8 mouse cellular contexts compared by ENCODE assay signal in the genomic region with DNA sequence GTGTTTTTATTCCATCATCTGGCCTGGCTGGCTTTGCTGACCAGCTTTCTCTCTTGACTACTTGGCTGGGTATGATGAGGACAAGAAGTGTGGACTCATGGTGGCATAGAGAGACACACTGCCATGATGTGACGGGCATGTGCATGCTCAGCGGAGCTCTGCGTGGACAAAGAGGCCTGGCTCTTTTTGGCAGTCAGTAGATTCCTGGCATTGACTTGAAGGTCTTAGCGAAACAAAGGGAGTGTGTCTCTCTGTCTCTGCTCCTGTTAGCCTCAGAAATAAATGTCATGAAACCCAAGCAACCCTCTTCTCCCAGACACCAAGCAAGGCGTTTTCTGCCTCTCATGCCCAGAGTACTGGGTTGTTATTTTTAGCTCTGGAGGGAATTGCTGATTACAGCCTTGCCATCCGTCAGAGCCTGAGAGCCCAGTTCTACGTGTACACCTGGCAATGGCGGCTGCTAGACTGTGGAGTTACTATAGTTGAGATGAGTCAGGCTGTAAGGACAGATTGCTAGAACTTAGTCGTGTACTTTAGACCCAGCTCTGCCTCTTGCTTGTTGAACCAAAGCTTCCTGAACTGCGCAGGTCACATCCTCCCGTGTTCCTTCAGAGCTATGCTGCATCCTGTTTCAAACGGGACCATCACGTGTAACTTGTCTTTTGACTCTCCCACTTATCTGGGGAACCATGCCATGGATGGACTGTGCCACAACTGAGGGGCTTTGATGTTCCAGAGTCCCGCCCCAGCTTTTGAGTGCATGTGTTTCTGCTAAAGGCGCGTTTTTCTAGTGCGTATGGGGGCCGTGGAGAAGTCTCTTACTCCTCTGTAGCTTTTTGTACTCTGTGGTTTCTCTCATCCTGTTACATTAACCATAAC.
A peak's percentile ranks its signal among the peaks of the same experiment; 100 is the strongest.
DNase-seq lines count a peak whose midpoint lies in the region; ATAC-seq and TF ChIP-seq lines count a peak whose summit lies in the region.

No protein-coding gene starts in this region.

- 0 out of 2 replicates have a peak overlapping the region, but pooled peaks have one; percentile 14 for H3K9ac ChIP-seq in forebrain, embryonic 11.5 days (ENCODE audit: low read length)
- peak overlapping the region; percentile 40; the same call in 1 of the 2 replicates for H3K9ac ChIP-seq in intestine, embryonic 16.5 days (ENCODE audit: low read depth, low read length)
- H3K9ac ChIP-seq in neural tube, embryonic 14.5 days (replicated peaks; ENCODE audit: low read depth, low read length) = no peak overlapping the region

- no peak for ATAC-seq in forebrain, embryonic 11.5 days (replicated peaks; ENCODE audit: low FRiP score)
- ATAC-seq in intestine, embryonic 16.5 days = peak; percentile 84
- peak; percentile 19; the same call in 1 of the 2 replicates for ATAC-seq in neural tube, embryonic 14.5 days (ENCODE audit: low read depth)

- no peaks in the 10 kb centered on the region for H3K9me3 ChIP-seq in forebrain, embryonic 11.5 days (ENCODE audit: control insufficient read depth, low read length)
- H3K9me3 ChIP-seq in intestine, embryonic 16.5 days (ENCODE audit: control insufficient read depth, low read length) = no peaks in the 10 kb centered on the region
- no peaks in the 10 kb centered on the region for H3K9me3 ChIP-seq in neural tube, embryonic 14.5 days (ENCODE audit: control insufficient read depth, low read length)

- no peak for TF ChIP-seq CTCF in cerebellum, adult 2 months (IDR thresholded peaks at IDR 0.05; ENCODE audit: borderline replicate concordance, insufficient read depth, low read depth, low read length)

- no peak for TF ChIP-seq POLR2A in cerebellum, adult 2 months (IDR thresholded peaks at IDR 0.05; ENCODE audit: borderline replicate concordance, insufficient read depth, low read length)

- H3K4me1 ChIP-seq in cerebellum, adult 2 months (ENCODE audit: control insufficient read depth, insufficient read depth, low read length) = peaks cover 43% of the 10 kb centered on the region
- H3K4me1 ChIP-seq in forebrain, embryonic 11.5 days (replicated peaks; ENCODE audit: control insufficient read depth, insufficient read depth, low read length) = peaks cover 9% of the 10 kb centered on the region
- H3K4me1 ChIP-seq in intestine, embryonic 16.5 days (ENCODE audit: control insufficient read depth, insufficient read depth, low read length) = peaks cover 47% of the 10 kb centered on the region
- peaks cover 7% of the 10 kb centered on the region for H3K4me1 ChIP-seq in neural tube, embryonic 14.5 days (ENCODE audit: control insufficient read depth, insufficient read depth, low read length)

- peak overlapping the region; percentile 55 for H3K27ac ChIP-seq in cerebellum, adult 2 months (ENCODE audit: insufficient read depth, low read length)
- no peak overlapping the region for H3K27ac ChIP-seq in forebrain, embryonic 11.5 days (ENCODE audit: low read depth, low read length)
- H3K27ac ChIP-seq in intestine, embryonic 16.5 days (ENCODE audit: low read length) = peak overlapping the region; percentile 67
- no peak overlapping the region; the same call in 1 of the 2 replicates for H3K27ac ChIP-seq in neural tube, embryonic 14.5 days (ENCODE audit: low read depth, low read length)

- H3K4me3 ChIP-seq in cerebellum, adult 2 months (replicated peaks; ENCODE audit: insufficient read depth, low read depth, low read length) = no peak overlapping the region
- no peak overlapping the region for H3K4me3 ChIP-seq in forebrain, embryonic 11.5 days (ENCODE audit: low read depth, low read length)
- no peak overlapping the region for H3K4me3 ChIP-seq in intestine, embryonic 16.5 days (ENCODE audit: low read length)
- no peak overlapping the region for H3K4me3 ChIP-seq in neural tube, embryonic 14.5 days (ENCODE audit: low read depth, low read length)

- no peak overlapping the region for H3K4me2 ChIP-seq in forebrain, embryonic 11.5 days (ENCODE audit: low read depth, low read length, severe bottlenecking)
- peak overlapping the region; percentile 17; the same call in 1 of the 2 replicates for H3K4me2 ChIP-seq in intestine, embryonic 16.5 days (ENCODE audit: low read depth, low read length)
- no peak overlapping the region for H3K4me2 ChIP-seq in neural tube, embryonic 14.5 days (ENCODE audit: low read depth, low read length)

- no peaks in the 10 kb centered on the region for H3K27me3 ChIP-seq in cerebellum, adult 2 months (ENCODE audit: control insufficient read depth, insufficient read depth, low read length)
- no peaks in the 10 kb centered on the region for H3K27me3 ChIP-seq in forebrain, embryonic 11.5 days (ENCODE audit: control insufficient read depth, insufficient read depth, low read length)
- H3K27me3 ChIP-seq in intestine, embryonic 16.5 days (replicated peaks; ENCODE audit: control insufficient read depth, insufficient read depth, low read length) = no peaks in the 10 kb centered on the region
- no peaks in the 10 kb centered on the region for H3K27me3 ChIP-seq in neural tube, embryonic 14.5 days (ENCODE audit: control insufficient read depth, insufficient read depth, low read length)

- H3K36me3 ChIP-seq in forebrain, embryonic 11.5 days (ENCODE audit: control insufficient read depth, insufficient read depth, low read length) = no peaks in the 10 kb centered on the region
- 0 out of 2 replicates have a peak, but pooled peaks cover 4% of the 10 kb centered on the region for H3K36me3 ChIP-seq in intestine, embryonic 16.5 days (ENCODE audit: control insufficient read depth, insufficient read depth, low read length)
- no peaks in the 10 kb centered on the region for H3K36me3 ChIP-seq in neural tube, embryonic 14.5 days (ENCODE audit: control insufficient read depth, insufficient read depth, low read length)

- intact Hi-C loops in left cerebral cortex, postnatal 14 days (cut with DNase I) = no loop called here

- DNase-seq in cerebellum, adult 2 months = peak in 1 of 2 experiments; percentile 60
- no peak for DNase-seq in cerebellum, adult 11 months
- DNase-seq in 416B (ENCODE audit: low read depth) = peak; percentile 63
- DNase-seq in forebrain, embryonic 11.5 days (ENCODE audit: low spot score) = no peak
- no peak for DNase-seq in layer of hippocampus, adult 11-12 months (ENCODE audit: low spot score)
- no peak for DNase-seq in left cerebral cortex, postnatal 14 days (ENCODE audit: low spot score in 2 of 2)

- 40% methylated on average over 18 of the region's 18 CpGs for WGBS in cerebellum, adult 2 months
- WGBS in forebrain, embryonic 11.5 days = 75% methylated on average over 18 of the region's 18 CpGs
- WGBS in intestine, embryonic 16.5 days = 59% methylated on average over 18 of the region's 18 CpGs
- 64% methylated on average over 18 of the region's 18 CpGs for WGBS in neural tube, embryonic 14.5 days

Comparison
In these comparisons a context has a peak if more than half of its experiments do, and no peak if none do; other contexts are left out.
1. H3K27ac ChIP-seq: peak in cerebellum, adult 2 months (single experiment) and intestine, embryonic 16.5 days (single experiment); none in forebrain, embryonic 11.5 days (single experiment) and neural tube, embryonic 14.5 days (single experiment).